Comparison of ENCODE assay signal across 14 mouse cellular contexts in the genomic region with DNA sequence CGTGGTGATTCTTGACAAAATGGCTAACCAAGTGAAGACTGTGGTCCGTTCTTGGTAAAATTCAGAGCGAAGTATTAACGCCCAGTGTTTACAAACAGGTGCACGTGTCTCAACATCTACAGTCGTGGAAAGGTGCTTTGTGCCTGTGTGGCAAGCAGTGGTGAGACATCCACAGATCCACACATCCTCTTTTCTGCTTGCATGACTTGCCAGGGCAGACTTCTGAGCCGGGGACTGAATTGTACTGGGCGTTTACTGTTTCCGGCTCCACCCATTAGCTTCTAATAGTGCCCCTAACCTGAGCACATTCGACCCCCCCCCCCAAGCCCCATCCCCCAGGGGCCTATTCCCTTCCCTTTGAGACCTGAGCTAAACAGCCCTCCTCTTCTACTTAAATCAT.
"Had no signal": no experiment of that assay in that cellular context is flagged by ENCODE, and none has a peak within 500 bp of the region (broad histone marks: within the 10 kb centered on the region; RNA-seq: fewer than 3 reads in every experiment).

No protein-coding gene starts in this region.

- H3K9me3 ChIP-seq: liver, embryonic 13.5 days had no signal

- H3K36me3 ChIP-seq: liver, embryonic 13.5 days had no signal

- ATAC-seq: midbrain, embryonic 16.5 days had no signal

- DNase-seq: kidney, adult 2 months; kidney, postnatal 36 days; layer of hippocampus, postnatal 36 days; liver, embryonic 13.5 days; lung, adult 2 months; lung, postnatal 14 days; lung, postnatal 4 days; thymus, adult 18-20 months; thymus, postnatal 36 days had no signal

- H3K9ac ChIP-seq: liver, embryonic 13.5 days had no signal

- H3K4me3 ChIP-seq: left cerebral cortex, adult 2 months; liver, embryonic 13.5 days; megakaryocyte, embryonic 14.5 days had no signal

- H3K4me1 ChIP-seq: liver, embryonic 13.5 days; megakaryocyte, embryonic 14.5 days had no signal

- H3K27ac ChIP-seq: kidney, postnatal 0 days; left cerebral cortex, adult 2 months; liver, embryonic 13.5 days had no signal

- H3K27me3 ChIP-seq: liver, embryonic 13.5 days had no signal

- H3K4me2 ChIP-seq: liver, embryonic 13.5 days; midbrain, embryonic 11.5 days had no signal
